Mouse (Mus musculus): ENCODE measurements at regions not wholly inside any gene's neighbourhood (a gene's known extent, or its start where the extent isn't known, plus 50 kb on each side); places are given as distances from the start of the nearest gene placed in this dataset.

- Histone ChIP-seq H3K36me3 (ENCODE audit: control insufficient read depth, insufficient read depth, low read length) (no peaks in the 10 kb centered on the region), H3K27ac (replicated peaks; ENCODE audit: low read depth, low read length) (no peak overlapping the region), H3K9ac (ENCODE audit: low read length) (no peak overlapping the region), H3K27me3 (ENCODE audit: control insufficient read depth, insufficient read depth, low read length) (no peaks in the 10 kb centered on the region), H3K4me2 (ENCODE audit: low read depth, severe bottlenecking) (no peak overlapping the region), H3K4me1 (ENCODE audit: control insufficient read depth, insufficient read depth, low read length) (no peaks in the 10 kb centered on the region; the same call in 1 of the 2 replicates), H3K9me3 (ENCODE audit: control insufficient read depth, low read length) (no peaks in the 10 kb centered on the region), H3K4me3 (ENCODE audit: low read depth, low read length) (no peak overlapping the region)
- WGBS, result 85% methylated on average over 5 of the region's 5 CpGs
- ATAC-seq (ENCODE audit: insufficient number of reproducible peaks, low FRiP score, low TSS enrichment, low read depth), result no peak
- no peak for DNase-seq (ENCODE audit: low spot score)
These were observed 322.2 kb upstream of the Nr5a2 start for GRCm38 (mm10) chr1:137282457-137282856.

DNA sequence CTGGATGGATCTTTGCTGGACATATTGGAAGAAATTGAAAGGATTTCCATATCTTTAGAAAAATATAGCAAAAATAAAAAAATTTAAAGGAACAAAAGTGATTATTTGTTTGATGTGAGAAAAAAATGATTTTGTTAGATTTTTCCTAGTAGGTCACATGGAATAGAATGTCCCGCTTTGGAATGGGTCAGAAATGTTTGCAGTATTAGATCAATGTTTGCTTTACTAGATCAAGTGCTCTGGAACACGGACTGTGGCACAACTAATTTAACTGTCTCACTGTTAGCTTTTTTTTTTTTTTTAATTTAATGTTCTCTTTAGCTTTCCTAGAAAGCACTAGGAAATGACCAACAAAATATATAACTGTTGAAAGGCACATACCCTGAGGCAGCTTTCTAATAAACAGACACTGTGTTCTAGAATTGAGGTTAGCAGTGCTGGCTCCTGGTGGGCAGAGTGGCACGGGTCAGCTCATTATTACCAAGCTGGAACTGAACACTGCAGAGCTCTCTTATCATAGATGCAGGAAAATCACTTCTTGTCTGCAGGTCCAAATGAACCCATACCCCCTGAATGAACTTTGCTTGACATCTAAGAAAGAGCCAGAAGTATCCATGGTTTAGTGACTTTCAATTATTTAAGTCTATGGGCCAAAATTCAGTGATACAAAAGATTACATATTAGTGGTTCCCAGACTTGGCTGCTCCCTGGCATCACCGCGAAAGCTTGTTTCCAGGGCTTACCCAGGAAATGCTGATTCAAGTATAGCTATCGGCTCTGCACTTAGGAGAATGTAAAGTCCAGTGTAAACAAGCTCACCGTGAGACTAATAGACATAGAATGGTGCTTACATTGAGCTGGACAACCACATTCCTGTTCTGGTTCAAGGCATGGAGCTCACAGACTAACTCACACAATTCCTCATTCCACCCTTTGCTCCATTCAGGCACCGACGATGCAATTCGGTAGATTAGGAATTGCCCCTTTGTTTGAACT is 320.4 kb upstream of the Nr5a2 start:
- Histone ChIP-seq H3K4me1 (ENCODE audit: control insufficient read depth, insufficient read depth, low read length) (no peaks in the 10 kb centered on the region; the same call in 1 of the 2 replicates), H3K27me3 (ENCODE audit: control insufficient read depth, insufficient read depth, low read length) (no peaks in the 10 kb centered on the region), H3K9me3 (ENCODE audit: control insufficient read depth, low read length) (no peaks in the 10 kb centered on the region), H3K36me3 (ENCODE audit: control insufficient read depth, insufficient read depth, low read length) (no peaks in the 10 kb centered on the region), H3K27ac (replicated peaks; ENCODE audit: low read depth, low read length) (no peak overlapping the region), H3K9ac (ENCODE audit: low read length) (no peak overlapping the region), H3K4me2 (ENCODE audit: low read depth, severe bottlenecking) (no peak overlapping the region), H3K4me3 (ENCODE audit: low read depth, low read length) (no peak overlapping the region)
- WGBS, result 79% methylated on average over 10 of the region's 10 CpGs
- no peak for ATAC-seq (ENCODE audit: insufficient number of reproducible peaks, low FRiP score, low TSS enrichment, low read depth)
- DNase-seq (ENCODE audit: low spot score), result no peak

GRCm38 (mm10) chr1:137279981-137280380 is 319.7 kb upstream of the Nr5a2 start:
- no peaks in the 10 kb centered on the region for H3K27me3 ChIP-seq (ENCODE audit: control insufficient read depth, insufficient read depth, low read length)
- ATAC-seq (ENCODE audit: insufficient number of reproducible peaks, low FRiP score, low TSS enrichment, low read depth) (no peak), DNase-seq (ENCODE audit: low spot score) (no peak)
- no peak overlapping the region for H3K4me2 ChIP-seq (ENCODE audit: low read depth, severe bottlenecking)
- 92% methylated on average over 2 of the region's 2 CpGs for WGBS
- H3K4me3 ChIP-seq (ENCODE audit: low read depth, low read length), result no peak overlapping the region
- H3K4me1 ChIP-seq (ENCODE audit: control insufficient read depth, insufficient read depth, low read length), result no peaks in the 10 kb centered on the region; the same call in 1 of the 2 replicates
- H3K27ac ChIP-seq (replicated peaks; ENCODE audit: low read depth, low read length), result no peak overlapping the region
- H3K36me3 ChIP-seq (ENCODE audit: control insufficient read depth, insufficient read depth, low read length), result no peaks in the 10 kb centered on the region
- H3K9me3 ChIP-seq (ENCODE audit: control insufficient read depth, low read length), result no peaks in the 10 kb centered on the region
- no peak overlapping the region for H3K9ac ChIP-seq (ENCODE audit: low read length)

DNA sequence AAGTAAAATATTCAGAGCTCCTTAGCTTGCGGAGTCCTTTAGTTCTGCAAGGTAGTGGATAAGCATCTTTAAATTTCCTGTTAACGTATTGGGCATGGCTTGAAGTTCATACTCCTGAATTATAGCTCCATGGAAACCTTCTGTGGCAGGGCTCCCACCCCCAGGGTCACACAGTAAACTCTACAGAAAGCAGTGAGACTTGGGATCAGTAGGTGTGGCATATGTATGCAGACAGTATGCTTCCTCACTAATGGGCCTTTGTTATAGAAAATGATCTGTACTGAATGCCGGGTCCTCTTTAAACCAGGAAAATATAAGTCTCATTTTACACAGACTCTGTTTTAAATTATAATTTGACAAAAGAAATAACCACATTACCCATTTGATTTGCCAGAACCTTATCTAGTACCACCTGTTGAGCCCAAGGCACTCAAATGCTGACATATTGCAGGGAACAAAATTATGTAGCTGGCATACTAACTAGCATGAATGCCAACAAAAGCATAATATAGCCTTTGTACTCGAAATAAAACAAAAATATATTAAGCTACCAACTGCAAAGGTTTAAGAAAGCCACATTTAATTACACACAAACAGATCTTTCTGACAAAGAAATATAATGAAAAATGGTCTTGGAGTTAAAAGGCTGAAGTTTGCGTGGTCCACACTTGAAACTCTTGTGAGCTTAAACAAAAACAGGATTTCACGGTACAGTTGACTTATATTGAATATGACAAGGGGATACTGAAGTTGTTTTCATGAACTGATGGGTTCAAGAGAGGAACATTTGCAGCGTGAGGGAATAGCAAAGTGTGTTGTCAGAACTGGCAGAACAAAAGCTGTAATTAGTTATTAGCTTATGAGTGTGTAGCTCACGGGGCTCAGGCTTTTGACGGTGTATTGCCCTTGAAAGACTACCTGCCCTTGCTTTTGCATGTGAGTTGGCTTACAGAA is 310.7 kb upstream of the Nr5a2 start:
- ATAC-seq (ENCODE audit: insufficient number of reproducible peaks, low FRiP score, low TSS enrichment, low read depth) (no peak), DNase-seq (ENCODE audit: low spot score) (no peak)
- Histone ChIP-seq H3K4me2 (ENCODE audit: low read depth, severe bottlenecking) (no peak overlapping the region), H3K4me1 (ENCODE audit: control insufficient read depth, insufficient read depth, low read length) (no peaks in the 10 kb centered on the region), H3K27ac (replicated peaks; ENCODE audit: low read depth, low read length) (no peak overlapping the region), H3K36me3 (ENCODE audit: control insufficient read depth, insufficient read depth, low read length) (no peaks in the 10 kb centered on the region), H3K9me3 (ENCODE audit: control insufficient read depth, low read length) (no peaks in the 10 kb centered on the region), H3K9ac (ENCODE audit: low read length) (no peak overlapping the region), H3K27me3 (ENCODE audit: control insufficient read depth, insufficient read depth, low read length) (no peaks in the 10 kb centered on the region), H3K4me3 (ENCODE audit: low read depth, low read length) (no peak overlapping the region)
- WGBS, result 76% methylated on average over 9 of the region's 9 CpGs

GRCm38 (mm10) chr1:137262806-137263370 is 302.6 kb upstream of the Nr5a2 start:
- 88% methylated on average over 1 of the region's 1 CpGs for WGBS

DNA sequence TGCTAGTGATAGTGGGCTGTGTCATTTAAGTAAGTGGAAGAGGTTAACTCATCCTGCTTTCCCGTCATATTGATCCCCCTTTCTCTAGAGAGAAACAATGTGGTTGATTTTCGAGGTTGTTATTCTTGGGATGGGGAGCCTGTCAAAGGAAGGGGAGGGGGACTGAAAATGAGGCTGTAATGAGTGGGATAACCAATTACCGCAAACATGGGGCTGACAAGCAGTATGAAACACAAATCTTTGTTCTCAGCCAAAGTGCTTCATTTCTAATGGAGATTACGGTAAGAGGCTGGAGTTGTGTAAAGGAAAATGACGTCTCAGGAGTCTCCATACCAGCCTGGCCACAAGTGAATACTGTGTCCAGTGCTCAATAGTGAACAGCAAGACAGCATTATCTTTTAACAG is 301.9 kb upstream of the Nr5a2 start:
- no peaks in the 10 kb centered on the region for H3K27me3 ChIP-seq (ENCODE audit: control insufficient read depth, insufficient read depth, low read length)
- WGBS, result 70% methylated on average over 5 of the region's 5 CpGs
- no peak overlapping the region for H3K27ac ChIP-seq (replicated peaks; ENCODE audit: low read depth, low read length)
- no peak overlapping the region for H3K9ac ChIP-seq (ENCODE audit: low read length)
- ATAC-seq (ENCODE audit: insufficient number of reproducible peaks, low FRiP score, low TSS enrichment, low read depth) (no peak), DNase-seq (ENCODE audit: low spot score) (no peak)
- no peak overlapping the region for H3K4me3 ChIP-seq (ENCODE audit: low read depth, low read length)
- no peaks in the 10 kb centered on the region for H3K36me3 ChIP-seq (ENCODE audit: control insufficient read depth, insufficient read depth, low read length)
- H3K4me1 ChIP-seq (ENCODE audit: control insufficient read depth, insufficient read depth, low read length), result no peaks in the 10 kb centered on the region
- no peaks in the 10 kb centered on the region for H3K9me3 ChIP-seq (ENCODE audit: control insufficient read depth, low read length)
- no peak overlapping the region for H3K4me2 ChIP-seq (ENCODE audit: low read depth, severe bottlenecking)

More at GRCm38 (mm10) chr1:137262806-137263370, 302.6 kb upstream of the Nr5a2 start:
- DNase-seq (ENCODE audit: low spot score) (no peak), ATAC-seq (ENCODE audit: insufficient number of reproducible peaks, low FRiP score, low TSS enrichment, low read depth) (no peak)
- Histone ChIP-seq H3K36me3 (ENCODE audit: control insufficient read depth, insufficient read depth, low read length) (no peaks in the 10 kb centered on the region), H3K4me3 (ENCODE audit: low read depth, low read length) (no peak overlapping the region), H3K27ac (replicated peaks; ENCODE audit: low read depth, low read length) (no peak overlapping the region), H3K4me2 (ENCODE audit: low read depth, severe bottlenecking) (no peak overlapping the region), H3K9ac (ENCODE audit: low read length) (no peak overlapping the region), H3K9me3 (ENCODE audit: control insufficient read depth, low read length) (no peaks in the 10 kb centered on the region), H3K4me1 (ENCODE audit: control insufficient read depth, insufficient read depth, low read length) (no peaks in the 10 kb centered on the region), H3K27me3 (ENCODE audit: control insufficient read depth, insufficient read depth, low read length) (no peaks in the 10 kb centered on the region)

GRCm38 (mm10) chr1:137256294-137256693 is 296.0 kb upstream of the Nr5a2 start:
- no peak for DNase-seq (ENCODE audit: low spot score)
- no peak overlapping the region for H3K4me3 ChIP-seq (ENCODE audit: low read depth, low read length)
- H3K4me1 ChIP-seq (ENCODE audit: control insufficient read depth, insufficient read depth, low read length), result no peaks in the 10 kb centered on the region
- H3K4me2 ChIP-seq (ENCODE audit: low read depth, severe bottlenecking), result no peak overlapping the region
- no peak for ATAC-seq (ENCODE audit: insufficient number of reproducible peaks, low FRiP score, low TSS enrichment, low read depth)
- no peak overlapping the region for H3K27ac ChIP-seq (replicated peaks; ENCODE audit: low read depth, low read length)
- H3K9ac ChIP-seq (ENCODE audit: low read length), result no peak overlapping the region
- 94% methylated on average over 3 of the region's 3 CpGs for WGBS
- no peaks in the 10 kb centered on the region for H3K36me3 ChIP-seq (ENCODE audit: control insufficient read depth, insufficient read depth, low read length)
- no peaks in the 10 kb centered on the region for H3K27me3 ChIP-seq (ENCODE audit: control insufficient read depth, insufficient read depth, low read length)
- H3K9me3 ChIP-seq (ENCODE audit: control insufficient read depth, low read length), result no peaks in the 10 kb centered on the region

- H3K4me3 ChIP-seq (ENCODE audit: low read depth, low read length), result no peak overlapping the region
- no peaks in the 10 kb centered on the region for H3K4me1 ChIP-seq (ENCODE audit: control insufficient read depth, insufficient read depth, low read length)
- no peaks in the 10 kb centered on the region for H3K36me3 ChIP-seq (ENCODE audit: control insufficient read depth, insufficient read depth, low read length)
- no peaks in the 10 kb centered on the region for H3K9me3 ChIP-seq (ENCODE audit: control insufficient read depth, low read length)
- no peak overlapping the region for H3K4me2 ChIP-seq (ENCODE audit: low read depth, severe bottlenecking)
- ATAC-seq (ENCODE audit: insufficient number of reproducible peaks, low FRiP score, low TSS enrichment, low read depth), result no peak
- H3K27me3 ChIP-seq (ENCODE audit: control insufficient read depth, insufficient read depth, low read length), result no peaks in the 10 kb centered on the region
- H3K9ac ChIP-seq (ENCODE audit: low read length), result no peak overlapping the region
- H3K27ac ChIP-seq (replicated peaks; ENCODE audit: low read depth, low read length), result no peak overlapping the region
- DNase-seq (ENCODE audit: low spot score), result no peak
These were observed 294.8 kb upstream of the Nr5a2 start for GRCm38 (mm10) chr1:137255041-137255440.
